Mouse (Mus musculus) cerebellum, adult 2 months (tissue): ENCODE data around the gene Osbp2.

Experiments used
- CTCF ChIP-seq: fragments of 200-500 bp; IDR thresholded peaks from 2 replicates; pipeline ENCODE4 v1.5.1; 2011; ENCODE audit warnings: low read depth, mild to moderate bottlenecking, control low read depth, low read length, moderate library complexity, borderline replicate concordance; ENCODE audit not compliant: insufficient read depth
- POLR2A ChIP-seq: fragments of 200-500 bp; IDR thresholded peaks from 2 replicates; pipeline ENCODE4 v1.6.1; 2011; ENCODE audit warnings: low read length, control low read depth, borderline replicate concordance; ENCODE audit not compliant: insufficient read depth

DNA sequence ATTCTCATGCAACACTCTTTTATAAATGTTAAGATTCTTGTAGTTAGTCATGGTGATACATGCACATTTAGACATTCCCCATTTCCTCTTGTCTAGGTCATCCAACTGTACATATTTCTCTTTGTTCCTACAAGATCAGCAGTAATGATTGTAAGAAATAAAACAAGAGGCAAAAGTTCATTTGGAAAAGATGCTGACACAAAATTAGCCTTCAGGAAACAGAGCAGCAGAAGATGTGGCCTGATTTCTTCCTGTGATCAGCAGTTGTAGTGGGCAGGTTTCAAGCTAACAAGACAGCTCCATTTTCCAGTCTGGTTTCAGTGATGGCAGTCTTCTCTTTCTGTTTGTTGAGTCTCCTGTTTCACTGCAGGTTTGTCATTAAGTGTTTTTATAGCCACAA lies 47.8 kb downstream of the Osbp2 start:
- no peak for TF ChIP-seq CTCF
- no peak for TF ChIP-seq POLR2A
